9 mouse cellular contexts compared by ENCODE assay signal in genomic region chr1:192191322-192191639, GRCm38 (mm10). TPM values are rescaled to one million over a fixed set of nuclear protein-coding genes. Genes with fewer than 3 reads are reported as not detected.
DNase-seq lines count a peak whose midpoint lies in the region; ATAC-seq and TF ChIP-seq lines count a peak whose summit lies in the region.
"Had no signal": no experiment of that assay in that cellular context is flagged by ENCODE, and none has a peak within 500 bp of the region (broad histone marks: within the 10 kb centered on the region; RNA-seq: fewer than 3 reads in every experiment).

No protein-coding gene starts in this region.

- no peak for TF ChIP-seq CTCF in thymus, adult 2 months (IDR thresholded peaks at IDR 0.05; ENCODE audit: borderline replicate concordance, control insufficient read depth, extremely low read depth, insufficient read depth, low read length, poor library complexity)
- no peak for TF ChIP-seq CTCF in hindbrain, postnatal 0 days (IDR thresholded peaks at IDR 0.05; ENCODE audit: low read depth)

- DNase-seq in heart, embryonic 10.5 days (ENCODE audit: low spot score) = no peak
- no peak for DNase-seq in heart, adult 8-10 months (ENCODE audit: low spot score)
- DNase-seq in thymus, adult 2 months = no peak
- DNase-seq in thymus, postnatal 14 days = no peak
- DNase-seq in hindbrain, postnatal 0 days (ENCODE audit: low spot score) = peak; percentile 5
- no peak for DNase-seq in neural tube, embryonic 11.5 days (ENCODE audit: low spot score)
- DNase-seq in urinary bladder, postnatal 25 days (ENCODE audit: low spot score) = no peak
- DNase-seq in adipocyte (ENCODE audit: low spot score) = no peak

- H3K4me2 ChIP-seq in hindbrain, postnatal 0 days (ENCODE audit: low read depth, low read length) = peak overlapping the region; percentile 81
- peak overlapping the region; percentile 85 for H3K4me2 ChIP-seq in neural tube, embryonic 11.5 days (ENCODE audit: low read depth)

- H3K4me3 ChIP-seq in heart, embryonic 10.5 days = peak overlapping the region; percentile 65
- peak overlapping the region; percentile 12; the same call in 1 of the 2 replicates for H3K4me3 ChIP-seq in thymus, adult 2 months (ENCODE audit: control insufficient read depth, insufficient read depth, low read length)
- H3K4me3 ChIP-seq in hindbrain, postnatal 0 days (ENCODE audit: low read length) = peak overlapping the region; percentile 59
- H3K4me3 ChIP-seq in neural tube, embryonic 11.5 days (ENCODE audit: low read depth, low read length) = peak overlapping the region; percentile 49

- TF ChIP-seq POLR2A in thymus, adult 2 months (IDR thresholded peaks at IDR 0.05; ENCODE audit: control insufficient read depth, extremely low read depth, insufficient read depth, low read length, poor library complexity) = no peak

- no peak overlapping the region for H3K27ac ChIP-seq in heart, embryonic 10.5 days
- H3K27ac ChIP-seq in thymus, adult 2 months (ENCODE audit: control insufficient read depth, insufficient read depth, low read length) = no peak overlapping the region
- peak overlapping the region; percentile 66 for H3K27ac ChIP-seq in hindbrain, postnatal 0 days
- no peak overlapping the region for H3K27ac ChIP-seq in neural tube, embryonic 11.5 days (ENCODE audit: low read depth, low read length)

- H3K27me3 ChIP-seq in heart, embryonic 10.5 days (ENCODE audit: insufficient read depth, poor library complexity, severe bottlenecking) = peaks cover 46% of the 10 kb centered on the region
- H3K27me3 ChIP-seq in thymus, adult 2 months (ENCODE audit: control insufficient read depth, insufficient read depth, low read length) = peaks cover 5% of the 10 kb centered on the region; the same call in 1 of the 2 replicates
- H3K27me3 ChIP-seq in hindbrain, postnatal 0 days (ENCODE audit: insufficient read depth, low read length) = no peaks in the 10 kb centered on the region
- H3K27me3 ChIP-seq in neural tube, embryonic 11.5 days (ENCODE audit: control insufficient read depth, insufficient read depth, low read length) = peaks cover 14% of the 10 kb centered on the region

- ATAC-seq in hindbrain, postnatal 0 days = peak; percentile 8; the same call in 1 of the 2 replicates
- no peak for ATAC-seq in neural tube, embryonic 11.5 days (ENCODE audit: insufficient read depth, low FRiP score, low TSS enrichment)

- H3K4me1 ChIP-seq in heart, embryonic 10.5 days = peaks cover 4% of the 10 kb centered on the region; the same call in 1 of the 2 replicates
- H3K4me1 ChIP-seq in thymus, adult 2 months (replicated peaks; ENCODE audit: control insufficient read depth, insufficient read depth, low read length) = no peaks in the 10 kb centered on the region
- peaks cover 6% of the 10 kb centered on the region; the same call in 1 of the 2 replicates for H3K4me1 ChIP-seq in hindbrain, postnatal 0 days (ENCODE audit: insufficient read depth, low read length)
- no peaks in the 10 kb centered on the region; the same call in 1 of the 2 replicates for H3K4me1 ChIP-seq in neural tube, embryonic 11.5 days (ENCODE audit: control insufficient read depth, insufficient read depth, low read length)

- peak overlapping the region; percentile 59 for H3K9ac ChIP-seq in hindbrain, postnatal 0 days (replicated peaks; ENCODE audit: low read length)
- H3K9ac ChIP-seq in neural tube, embryonic 11.5 days (ENCODE audit: low read length) = peak overlapping the region; percentile 45; the same call in 1 of the 2 replicates

- H3K9me3 ChIP-seq in heart, embryonic 10.5 days = no peaks in the 10 kb centered on the region
- no peaks in the 10 kb centered on the region for H3K9me3 ChIP-seq in hindbrain, postnatal 0 days (ENCODE audit: low read length)
- no peaks in the 10 kb centered on the region for H3K9me3 ChIP-seq in neural tube, embryonic 11.5 days (ENCODE audit: control insufficient read depth, low read length)

- 3% methylated on average over 13 of the region's 13 CpGs for WGBS in heart, embryonic 10.5 days
- 14% methylated on average over 13 of the region's 13 CpGs for WGBS in thymus, adult 2 months
- WGBS in hindbrain, postnatal 0 days = 4% methylated on average over 13 of the region's 13 CpGs
- 5% methylated on average over 13 of the region's 13 CpGs for WGBS in neural tube, embryonic 11.5 days

- H3K36me3 ChIP-seq in heart, embryonic 10.5 days = no peaks in the 10 kb centered on the region
- no peaks in the 10 kb centered on the region for H3K36me3 ChIP-seq in thymus, adult 2 months (ENCODE audit: control insufficient read depth, insufficient read depth, low read length)
- H3K36me3 ChIP-seq in hindbrain, postnatal 0 days (ENCODE audit: insufficient read depth, low read length) = no peaks in the 10 kb centered on the region
- H3K36me3 ChIP-seq in neural tube, embryonic 11.5 days (ENCODE audit: control insufficient read depth, insufficient read depth, low read length) = no peaks in the 10 kb centered on the region

RNA-seq across cellular contexts. Expression of gene Kcnh1, which starts 0.7 kb away (rescaled TPM):
- polyA plus RNA-seq in heart, embryonic 10.5 days (2016; fragmentation: Nextera tagmentation; extraction: Ambion mirVana) = 0.14 TPM in 2 replicates
- total RNA-seq in heart, adult 8-10 months (2022) = under 1 TPM; 0.06 to 0.12 (median 0.10) TPM
- polyA plus RNA-seq in thymus, adult 2 months (2012; rRNA removed) = 0.80 and 1.0 TPM in 2 replicates
- 7.0 TPM in 2 replicates for total RNA-seq in hindbrain, postnatal 0 days (2014; rRNA removed)
- polyA plus RNA-seq in hindbrain, postnatal 0 days (2015; fragmentation: Nextera tagmentation; extraction: Ambion mirVana) = 2.7 and 2.9 TPM in 2 replicates
- polyA plus RNA-seq in neural tube, embryonic 11.5 days (2014; fragmentation: Nextera tagmentation; extraction: Ambion mirVana) = 0.81 and 1.0 TPM in 2 replicates
- total RNA-seq: liver, adult 2 months had no signal
- polyA plus RNA-seq: liver, adult 2 months had no signal

RNA-seq across cellular contexts. Expression of gene Rcor3, which starts 53.4 kb away (rescaled TPM):
- polyA plus RNA-seq in heart, embryonic 10.5 days (2016; fragmentation: Nextera tagmentation; extraction: Ambion mirVana) = 21.7 and 25.4 TPM in 2 replicates
- 10 to 100 TPM; 29.7 to 41.6 (median 37.0) TPM for total RNA-seq in heart, adult 8-10 months (2022)
- polyA plus RNA-seq in thymus, adult 2 months (2012; rRNA removed) = 29.9 and 30.4 TPM in 2 replicates
- total RNA-seq in hindbrain, postnatal 0 days (2014; rRNA removed) = 24.2 and 31.2 TPM in 2 replicates
- 50.0 and 51.3 TPM in 2 replicates for polyA plus RNA-seq in hindbrain, postnatal 0 days (2015; fragmentation: Nextera tagmentation; extraction: Ambion mirVana)
- polyA plus RNA-seq in neural tube, embryonic 11.5 days (2014; fragmentation: Nextera tagmentation; extraction: Ambion mirVana) = 20.7 and 22.2 TPM in 2 replicates

Comparison
In these comparisons a context has a peak if more than half of its experiments do, and no peak if none do; other contexts are left out.
1. H3K4me3 ChIP-seq: peak in every context shown above with its lines; median percentile 65 in heart, embryonic 10.5 days; 59 in hindbrain, postnatal 0 days; 49 in neural tube, embryonic 11.5 days; 12 in thymus, adult 2 months.